Mouse (Mus musculus): ENCODE measurements around the gene Ccn1. TPM values are rescaled to one million over a fixed set of nuclear protein-coding genes. Genes with fewer than 3 reads are reported as not detected.

Gene Ccn1
- total RNA-seq, 2 experiments from 2014 or later = 50.7 to 73.3 TPM

GRCm38 (mm10) chr3:145619621-145620365, 30.0 kb downstream of the Ccn1 start:
- DNase-seq = no peak

GRCm38 (mm10) chr3:145618299-145618698, 31.5 kb downstream of the Ccn1 start:
- DNase-seq = no peak

- DNase-seq = peak; percentile 47
Observed at GRCm38 (mm10) chr3:145614362-145615115, 35.2 kb downstream of the Ccn1 start.

- DNase-seq = no peak
Observed at GRCm38 (mm10) chr3:145613234-145613633, 36.5 kb downstream of the Ccn1 start.

- peak; percentile 37 for DNase-seq
Observed at GRCm38 (mm10) chr3:145612662-145613061, 37.1 kb downstream of the Ccn1 start.

- no peak for DNase-seq
Observed at GRCm38 (mm10) chr3:145608320-145608719, 41.5 kb downstream of the Ccn1 start.

GRCm38 (mm10) chr3:145605437-145606123, 44.2 kb downstream of the Ccn1 start:
- no peak for DNase-seq

GRCm38 (mm10) chr3:145602410-145603206, 47.2 kb downstream of the Ccn1 start:
- no peak for DNase-seq

- no peak for DNase-seq
Observed at GRCm38 (mm10) chr3:145601345-145601744, 48.4 kb downstream of the Ccn1 start.

- no peak for DNase-seq
Observed at GRCm38 (mm10) chr3:145600801-145601200, 49.0 kb downstream of the Ccn1 start.

GRCm38 (mm10) chr3:145599059-145599458, 50.7 kb downstream of the Ccn1 start:
- no peak for DNase-seq

Other genes with a start within 250 kb of the Ccn1 start
- 10 to 100 TPM; 14.9 to 15.2 TPM for gene Znhit6, start 73.8 kb downstream of the Ccn1 start, total RNA-seq (2021)
- 10 to 100 TPM; 15.5 to 15.9 TPM for gene Ddah1, start 108.7 kb upstream of the Ccn1 start, total RNA-seq (2021)

All from heart, postnatal 4 days (tissue).